Mouse (Mus musculus) neural tube, embryonic 10.5 days (tissue): ENCODE data around the gene Gcsam.
A peak's percentile ranks its signal among the peaks of the same experiment; 100 is the strongest.

Experiments used
- DNase-seq: peaks from one replicate; pipeline ENCODE4 v3.0.0-alpha.2; 2017; ENCODE audit warnings: low spot score; ENCODE audit errors: extremely low spot score

The Gcsam gene

DNA sequence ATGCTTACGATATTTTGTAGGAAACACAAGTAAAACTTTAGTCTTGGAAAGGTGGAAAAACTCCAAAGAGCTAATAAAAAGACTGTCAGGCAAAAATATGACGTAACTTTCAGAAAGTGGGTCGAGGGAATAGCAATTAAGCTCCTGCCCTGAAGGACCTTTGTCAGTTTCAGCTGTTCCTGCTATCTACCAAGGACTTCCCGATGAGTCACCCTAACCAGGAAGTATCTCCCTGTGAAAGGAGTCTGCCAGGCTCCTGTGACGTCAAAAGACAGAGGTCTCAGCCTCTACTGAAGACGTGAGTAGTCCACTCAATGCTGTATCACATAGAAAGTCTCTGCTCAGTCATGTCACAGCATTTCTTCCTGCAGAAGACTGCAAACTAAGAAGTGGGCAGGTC lies 34.2 kb downstream of the Gcsam start:
- DNase-seq = no peak

DNA sequence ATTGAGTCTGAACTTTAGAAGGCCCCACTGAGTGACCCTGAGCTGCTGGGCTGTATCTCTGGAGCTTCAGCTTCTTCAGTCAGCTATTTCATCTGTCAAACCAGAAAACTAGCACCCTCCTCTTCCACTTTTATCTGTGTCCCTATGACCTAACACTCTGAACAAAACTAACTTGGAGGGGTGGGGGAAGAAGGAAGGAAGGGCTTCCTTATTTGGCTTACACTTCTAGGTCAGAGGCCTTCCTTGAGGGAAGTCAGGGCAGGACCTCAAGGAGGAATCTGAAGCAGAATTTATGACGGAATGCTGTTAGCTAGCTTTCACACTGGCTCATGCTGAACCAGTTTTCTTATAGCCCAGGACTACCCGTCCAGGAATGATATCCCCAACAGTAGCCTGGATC lies 41.3 kb downstream of the Gcsam start:
- no peak for DNase-seq

DNA sequence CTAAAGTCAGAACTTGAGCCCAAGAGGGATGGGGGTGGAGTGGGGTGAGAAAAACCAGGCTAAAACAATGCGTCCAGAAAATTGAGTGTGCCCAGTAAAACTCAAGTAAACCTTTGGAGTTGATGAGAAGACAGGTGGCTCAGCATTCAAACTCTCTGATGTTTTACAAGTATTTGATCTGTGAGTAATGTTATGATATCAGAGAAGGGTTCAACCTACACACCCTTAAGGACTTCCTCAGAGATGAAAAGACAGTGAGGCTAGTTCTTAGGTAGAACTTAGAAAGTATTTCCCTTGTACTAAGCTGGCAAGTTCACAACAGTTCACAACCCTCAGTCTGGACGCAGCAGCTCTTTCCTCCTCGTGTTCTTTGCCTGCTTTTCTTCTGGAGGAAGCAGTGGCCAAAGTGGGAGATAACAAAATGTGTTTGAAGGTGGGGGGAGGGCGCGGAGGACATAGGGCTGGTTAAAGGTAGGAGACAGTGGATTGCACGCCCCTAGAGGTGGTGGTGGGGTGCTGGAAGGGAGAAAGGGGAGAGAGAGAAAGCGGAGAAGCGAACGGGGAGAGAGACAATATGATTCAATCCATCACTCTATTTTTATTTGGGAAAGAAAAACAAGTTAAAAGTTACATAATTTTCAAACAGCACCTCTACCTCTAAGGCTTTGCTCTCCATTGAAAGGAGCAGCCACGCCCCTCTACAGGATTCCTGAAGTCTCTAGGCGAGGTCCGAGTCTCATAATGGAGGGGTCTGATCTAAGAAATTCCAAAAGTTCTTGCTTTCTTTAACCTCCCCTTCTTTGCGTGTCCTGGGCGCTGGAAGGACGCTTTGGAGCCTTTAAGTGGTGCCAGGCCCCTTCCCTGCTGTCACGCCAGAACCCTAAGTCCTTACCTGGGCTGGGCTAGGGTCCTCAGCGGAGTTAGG lies 43.1 kb downstream of the Gcsam start:
- DNase-seq = no peak

DNA sequence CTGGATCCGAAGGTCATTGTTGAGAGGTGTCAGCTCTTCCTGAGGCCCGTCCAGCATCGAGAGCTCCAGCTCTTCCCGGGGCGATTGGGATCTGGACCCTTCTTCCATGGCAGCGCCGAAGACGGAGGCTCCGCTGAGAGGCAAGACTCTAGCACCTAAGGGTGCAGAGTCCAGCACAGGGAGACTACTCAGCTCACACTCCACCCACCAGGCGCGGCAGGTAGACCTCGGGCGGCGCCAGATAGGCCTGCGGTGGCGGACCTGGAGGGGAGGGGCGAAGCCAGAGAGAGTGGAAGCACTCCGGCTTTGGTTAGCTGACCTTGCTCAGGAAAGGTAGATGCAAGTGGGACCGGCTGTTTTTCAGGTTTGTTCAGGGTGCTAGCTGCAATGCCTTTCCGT lies 43.8 kb downstream of the Gcsam start, which contains the start of gene BC016579:
BC016579 (minus strand) TSS at position 135 of the 399 bp plus-strand sequence.
- peak; percentile 19 for DNase-seq

DNA sequence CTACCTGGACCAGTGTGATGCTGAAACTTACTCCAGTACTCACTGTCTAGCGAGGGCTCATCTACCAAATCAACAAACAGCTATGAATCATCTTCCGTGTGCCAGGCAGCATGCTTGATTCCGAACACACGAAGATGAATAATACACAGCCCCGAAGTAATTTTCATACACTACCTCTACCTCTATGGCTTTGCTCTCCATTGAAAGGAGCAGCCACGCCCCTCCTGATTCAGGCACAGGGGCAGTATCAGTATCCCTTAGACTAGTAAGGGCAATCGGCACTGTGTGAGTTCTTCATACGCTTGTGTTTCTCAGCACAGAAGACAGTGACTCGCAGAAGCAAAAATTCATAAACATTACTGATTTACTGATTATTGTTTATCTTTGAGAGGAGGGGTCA lies 44.3 kb downstream of the Gcsam start:
- DNase-seq = no peak

DNA sequence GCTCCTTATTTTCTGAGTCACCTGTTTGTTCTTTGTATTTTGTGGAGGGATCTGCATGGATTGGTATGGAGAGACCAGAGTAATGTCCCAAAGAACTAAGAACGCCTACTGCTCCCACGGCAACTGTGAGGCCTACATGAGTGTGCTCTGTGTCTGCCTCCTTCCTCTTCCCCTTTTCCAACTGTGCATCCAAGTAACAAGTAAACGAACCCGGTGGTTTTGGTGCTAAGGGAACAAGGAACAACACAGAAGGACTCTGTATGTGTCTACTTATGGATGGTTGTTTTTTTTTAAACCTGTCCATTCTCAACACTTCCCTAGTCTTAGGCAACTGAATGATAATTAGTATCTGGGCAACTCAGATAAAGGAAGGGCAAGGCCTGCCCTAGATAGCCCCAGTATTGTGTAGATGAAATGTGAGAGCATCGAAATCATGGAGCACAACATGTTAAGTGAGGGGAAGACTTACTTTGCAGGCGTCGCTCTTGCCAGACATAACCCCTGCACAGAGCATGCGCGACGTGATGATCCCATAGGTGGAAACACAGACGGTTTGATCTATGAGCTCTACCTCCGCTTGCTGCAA lies 47.5 kb downstream of the Gcsam start:
- DNase-seq = no peak

DNA sequence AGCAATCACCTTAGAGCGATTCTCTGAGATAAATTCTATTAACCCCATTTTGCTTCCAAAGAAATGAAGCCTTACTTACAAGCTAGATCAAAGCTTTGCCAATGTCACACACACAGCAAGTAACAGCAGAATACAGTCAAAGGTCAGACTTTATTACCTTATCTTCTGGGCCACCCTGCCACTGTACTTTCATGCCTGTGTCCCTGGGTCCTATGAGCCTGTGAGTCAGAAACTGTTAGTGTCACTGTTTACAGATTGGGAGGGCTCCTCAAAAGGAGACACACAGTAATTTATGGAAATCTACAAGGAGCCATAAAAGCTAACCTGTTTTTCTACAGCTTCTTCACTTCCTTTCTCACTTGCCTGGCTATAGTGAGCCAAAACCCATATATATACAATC lies 48.1 kb downstream of the Gcsam start:
- no peak for DNase-seq

DNA sequence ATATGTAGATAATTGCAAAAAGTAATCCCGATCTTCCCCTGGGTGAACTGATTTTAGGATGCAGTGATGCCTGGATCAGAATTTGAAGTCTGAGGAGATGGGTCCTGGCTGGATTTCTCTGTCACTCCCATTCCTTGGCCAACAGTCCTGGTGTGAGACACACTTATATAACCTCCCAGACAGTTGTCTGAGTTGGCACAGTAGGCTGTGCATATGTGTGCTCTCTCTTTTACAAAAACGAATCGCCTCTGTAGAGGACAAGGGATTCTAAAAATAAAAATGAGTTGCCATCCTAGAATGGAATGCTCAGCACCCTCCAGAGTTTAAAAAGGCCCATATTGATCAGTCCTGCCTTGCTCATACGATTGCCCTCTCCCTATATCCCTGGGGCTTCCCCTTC lies 49.4 kb downstream of the Gcsam start:
- no peak for DNase-seq

DNA sequence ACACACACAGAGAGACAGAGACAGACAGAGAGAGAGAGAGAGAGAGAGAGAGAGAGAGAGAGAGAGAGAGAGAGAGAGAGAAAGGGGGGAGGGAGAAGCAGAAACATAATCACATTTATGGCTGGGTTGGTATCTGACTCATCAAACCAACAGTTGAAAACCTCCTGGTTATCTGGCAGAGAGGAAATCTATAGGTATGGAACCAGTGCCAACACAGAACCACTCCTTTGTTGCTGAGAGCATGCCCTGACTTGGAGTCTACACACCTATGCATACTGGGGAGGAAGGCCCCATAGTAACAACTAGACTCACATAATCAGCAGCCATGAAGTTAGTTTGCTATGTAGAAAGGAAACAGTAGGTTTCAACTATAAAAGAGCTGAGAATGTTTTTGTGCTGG lies 52.2 kb downstream of the Gcsam start:
- no peak for DNase-seq

DNA sequence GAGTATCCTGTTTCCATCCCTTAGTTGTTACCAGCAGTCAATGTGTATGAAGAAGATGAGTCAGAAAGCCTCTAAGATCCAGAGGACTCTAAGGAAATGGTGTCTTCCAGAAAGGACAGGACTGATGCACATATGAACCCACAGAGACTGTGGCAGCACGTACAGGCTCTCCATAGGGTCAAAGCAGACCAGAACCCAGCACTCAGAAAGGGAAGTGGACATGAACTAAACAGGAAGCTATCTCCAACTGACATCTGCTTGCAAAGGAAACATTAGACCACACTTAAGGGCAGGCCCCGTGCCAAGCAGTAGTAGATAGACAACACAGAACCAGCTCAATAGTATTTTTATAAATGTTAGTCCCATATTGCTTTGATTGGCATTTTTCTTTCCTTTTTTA lies 56.0 kb downstream of the Gcsam start:
- no peak for DNase-seq

DNA sequence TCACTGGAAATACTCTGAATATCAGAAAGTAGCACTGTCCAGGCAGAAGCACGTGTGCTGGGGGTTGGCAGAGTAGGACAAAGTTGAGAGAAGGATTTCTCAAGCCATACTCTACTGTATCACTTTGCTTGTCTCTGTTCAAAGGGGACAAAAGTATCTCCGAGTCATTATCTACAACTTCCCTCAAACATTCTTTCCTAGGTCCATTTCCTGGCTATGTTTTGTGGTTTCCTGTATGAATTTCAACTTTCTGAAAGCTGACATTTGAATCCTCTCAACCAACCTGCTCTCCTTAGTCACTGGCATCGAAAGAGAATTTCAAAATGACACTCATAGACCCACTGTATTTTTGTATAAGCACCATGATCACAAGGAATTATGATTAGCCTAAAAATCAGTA lies 58.0 kb downstream of the Gcsam start:
- DNase-seq = no peak

DNA sequence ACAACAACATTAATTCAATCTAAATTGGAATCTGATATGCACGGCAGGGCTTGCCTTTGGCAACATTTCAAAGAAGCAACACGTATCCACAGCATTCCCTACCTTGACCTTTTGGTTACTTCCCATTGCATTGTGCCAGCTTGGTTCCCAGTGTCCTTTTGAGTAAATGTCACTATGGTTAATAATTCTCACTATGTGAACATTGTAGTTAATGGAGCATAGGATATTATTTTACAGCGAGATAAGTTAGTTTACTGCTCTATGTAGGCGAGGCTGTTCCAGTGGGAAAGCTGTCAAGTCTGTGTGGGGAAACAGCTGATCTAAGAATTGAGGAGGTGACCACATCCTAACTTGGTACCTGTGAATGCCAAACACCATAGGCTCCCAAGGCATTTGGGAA lies 59.8 kb downstream of the Gcsam start:
- no peak for DNase-seq
